Mouse (Mus musculus) natural killer cell, adult 2 months (primary cell): ENCODE results near the gene Ext2.

ENCODE experiments used
- DNase-seq, 2 experiments: peaks; one replicate each; pipeline ENCODE4 v3.0.0; 2022; ENCODE audit warnings: low spot score in 2 of 2

Ext2 gene

DNA sequence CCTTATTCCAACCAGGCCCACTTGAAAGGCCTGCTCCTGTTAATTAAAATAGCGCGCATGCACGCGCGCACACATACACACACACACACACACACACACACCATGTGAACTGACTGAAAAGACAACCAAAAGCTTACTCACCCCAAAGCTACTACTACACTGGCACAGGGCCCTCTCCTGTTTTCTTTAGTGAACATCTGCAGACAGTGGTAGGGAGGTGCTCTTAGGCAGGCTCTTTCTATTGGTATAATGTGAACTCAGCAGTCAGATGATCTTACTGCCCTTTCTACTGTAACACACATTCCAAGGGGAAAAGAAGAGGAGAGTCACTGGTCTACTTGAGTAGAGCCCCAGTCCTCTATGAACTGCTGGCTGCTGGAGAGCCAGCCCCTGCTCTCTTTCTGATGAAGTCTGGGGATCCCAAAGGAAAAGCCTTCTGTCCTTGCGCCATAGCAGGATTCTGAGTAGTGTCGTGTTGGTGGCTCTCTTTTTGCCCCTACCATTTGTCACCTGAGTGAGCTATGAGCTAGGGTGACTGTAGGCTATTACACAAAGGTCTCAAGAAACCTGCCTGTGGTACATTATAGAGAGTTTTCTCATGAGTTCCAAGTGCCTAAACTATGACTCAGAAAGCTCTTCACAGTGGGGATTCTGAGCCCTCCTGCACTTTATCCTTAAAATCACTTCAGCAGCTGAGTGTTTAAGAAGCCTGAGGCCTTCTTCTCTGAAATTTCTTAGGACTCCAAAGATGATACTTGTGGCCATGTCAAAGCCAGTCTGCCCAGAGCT lies 45.9 kb downstream of the Ext2 start:
- DNase-seq, result no peak

DNA sequence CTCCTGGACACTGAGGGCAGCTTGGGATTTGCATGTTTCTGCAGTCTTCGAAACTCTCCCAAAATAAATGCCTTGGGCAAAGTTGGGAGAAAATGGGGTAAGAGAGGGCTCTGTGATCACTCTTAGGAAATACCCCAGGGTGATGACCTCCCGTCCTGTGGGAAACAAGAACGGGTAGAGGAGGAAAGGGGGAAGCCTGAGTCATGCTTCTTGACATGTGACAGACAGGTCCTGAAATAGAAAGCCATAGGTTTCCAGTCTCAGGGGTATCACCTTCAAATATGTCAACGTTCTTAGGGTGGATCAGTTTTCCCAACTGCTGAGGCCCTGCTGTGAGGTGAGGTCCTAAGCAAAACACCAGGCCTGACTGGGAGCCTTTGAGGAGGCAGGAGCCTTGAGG lies 46.9 kb downstream of the Ext2 start:
- DNase-seq, result no peak

DNA sequence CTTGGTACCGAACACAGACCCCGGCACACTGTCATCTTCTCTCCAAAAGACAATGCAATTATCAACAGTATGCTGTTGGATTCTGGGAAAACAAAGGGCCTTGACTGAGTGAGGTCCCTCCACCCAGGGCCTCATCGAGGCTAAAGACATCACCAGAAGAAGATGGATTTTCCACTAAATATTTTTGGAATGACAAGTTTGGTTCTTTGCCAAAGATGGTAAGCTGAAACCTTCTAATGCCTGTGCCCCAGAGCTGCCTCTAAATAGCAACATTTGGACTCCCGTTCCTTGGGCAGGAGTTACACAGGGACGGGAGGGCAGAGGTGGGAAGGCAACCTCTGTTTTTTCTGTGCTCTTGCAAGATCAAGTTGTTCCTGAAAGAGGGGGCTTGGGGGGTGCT lies 47.4 kb downstream of the Ext2 start:
- no peak for DNase-seq

DNA sequence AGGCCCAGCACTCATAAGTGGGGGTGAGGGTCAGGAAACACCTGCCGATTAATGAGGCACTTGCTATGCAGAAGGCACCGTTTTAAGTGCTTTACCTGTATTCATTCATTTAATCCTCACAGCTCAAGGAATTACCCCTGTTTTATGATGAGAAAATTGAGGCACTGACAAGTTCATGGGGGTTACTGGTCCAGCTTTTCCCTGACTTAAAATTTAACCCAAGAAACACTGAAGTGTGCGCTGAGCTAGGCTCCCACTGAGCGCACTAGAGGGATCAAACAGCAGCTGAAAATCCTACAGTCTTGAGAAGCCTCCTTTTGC lies 49.6 kb downstream of the Ext2 start:
- DNase-seq, result no peak

DNA sequence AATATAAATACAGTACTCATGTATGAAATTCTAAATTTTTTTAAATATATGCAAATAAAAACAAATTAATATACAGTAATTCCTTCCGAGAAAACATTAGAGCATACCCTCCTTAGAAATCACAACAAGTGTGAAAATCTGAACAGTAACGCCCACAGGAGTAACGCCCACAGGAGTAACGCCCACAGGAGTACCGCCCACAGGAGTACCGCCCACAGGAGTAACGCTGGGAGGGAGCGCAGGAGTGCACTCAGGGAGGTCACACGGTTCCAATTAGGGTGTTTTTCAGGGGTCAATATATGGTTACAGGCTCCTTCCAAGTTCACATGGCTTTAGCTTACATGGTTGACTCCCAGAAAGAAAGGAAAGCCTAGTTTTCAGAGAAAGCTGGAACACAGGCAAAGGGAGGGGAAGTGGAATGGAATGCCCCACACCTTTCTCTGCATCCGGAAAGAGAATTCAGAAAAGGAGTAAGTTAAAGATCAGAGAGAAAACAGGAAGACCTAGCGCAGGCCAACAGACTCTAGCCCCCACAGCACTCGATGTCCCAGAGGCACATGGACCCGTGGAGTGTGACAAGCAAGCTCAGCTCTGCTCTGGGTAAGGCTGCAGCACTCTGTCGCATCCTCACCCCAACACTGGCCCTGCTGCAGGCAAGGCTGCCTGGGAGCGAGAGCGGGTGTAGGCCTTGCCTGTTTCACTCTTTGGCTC lies 50.2 kb downstream of the Ext2 start:
- no peak for DNase-seq

DNA sequence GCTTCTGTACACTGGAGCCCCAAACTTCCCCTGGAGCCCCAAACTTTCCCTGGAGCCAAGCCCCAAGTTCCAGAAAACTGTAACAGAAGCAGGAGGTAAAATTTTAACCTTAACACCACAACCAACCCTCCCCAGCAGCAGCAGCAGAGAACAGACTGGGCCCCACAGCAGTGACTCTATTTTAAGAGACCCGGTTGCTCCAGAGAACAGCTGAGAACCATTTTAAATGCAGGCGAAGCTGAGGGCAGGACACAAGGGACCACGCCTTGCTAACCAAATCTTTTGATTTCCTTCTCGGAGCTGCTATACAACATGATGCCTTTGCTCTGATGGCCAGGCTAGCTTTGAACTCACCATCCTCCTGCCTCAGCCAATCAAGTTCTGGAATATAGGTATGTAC lies 51.5 kb downstream of the Ext2 start:
- DNase-seq, result no peak

DNA sequence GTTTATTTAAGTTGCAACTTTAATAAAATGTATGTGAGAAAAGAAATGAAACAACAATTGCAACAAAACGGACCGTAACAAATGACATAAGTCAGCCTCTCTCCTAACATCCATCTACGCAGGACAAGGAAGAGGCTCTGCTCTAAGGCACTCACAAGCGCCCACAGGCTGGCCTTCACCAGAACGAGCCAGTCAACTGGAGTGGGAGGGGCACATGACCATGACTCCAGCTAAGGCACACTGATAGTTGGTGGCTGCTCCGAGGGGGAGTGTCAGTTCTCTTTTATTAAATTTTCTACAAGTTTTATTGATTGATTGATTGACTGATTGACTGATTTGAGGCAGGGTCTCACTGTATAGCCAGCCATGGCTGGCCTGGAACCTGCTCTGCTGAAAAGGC lies 52.5 kb downstream of the Ext2 start:
- DNase-seq, result no peak

DNA sequence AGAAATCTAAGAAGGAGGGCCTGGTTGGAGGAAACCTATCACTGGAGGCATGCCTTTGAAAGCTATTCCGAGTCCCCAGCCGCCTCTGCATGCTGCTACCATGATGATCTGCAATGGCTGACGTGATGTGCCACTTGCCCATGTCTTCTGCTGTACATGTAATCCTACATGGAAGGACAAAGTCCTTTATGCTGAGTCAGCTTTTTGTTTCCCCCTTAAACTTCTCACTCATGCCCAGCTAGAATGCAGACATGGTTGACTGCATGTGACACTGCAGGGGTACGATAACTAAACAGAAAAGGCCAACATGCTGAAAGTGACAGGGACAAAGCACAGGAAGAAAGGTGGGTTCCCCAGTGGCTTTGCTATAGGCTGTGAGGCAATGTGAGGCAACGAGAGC lies 56.6 kb downstream of the Ext2 start:
- DNase-seq, result no peak

DNA sequence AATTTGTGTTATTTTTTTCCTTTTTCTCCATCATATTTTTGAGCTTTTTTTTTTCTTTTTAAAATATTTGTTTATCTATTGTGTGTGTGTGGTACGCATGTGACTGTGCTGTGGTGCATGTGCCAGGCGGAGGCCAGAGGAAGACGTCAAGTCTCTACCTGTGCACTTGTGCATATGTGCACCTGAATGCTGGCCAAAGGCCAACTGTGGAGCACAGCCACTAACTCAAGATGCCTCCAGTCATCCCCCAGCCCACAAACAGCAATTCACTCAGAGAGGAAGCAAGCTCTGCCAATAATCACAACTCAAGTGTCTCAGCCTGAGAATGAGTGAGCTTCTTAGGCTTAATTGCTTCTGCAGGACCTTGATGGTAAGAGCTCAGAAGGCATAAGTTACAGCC lies 58.2 kb downstream of the Ext2 start:
- DNase-seq, result no peak

DNA sequence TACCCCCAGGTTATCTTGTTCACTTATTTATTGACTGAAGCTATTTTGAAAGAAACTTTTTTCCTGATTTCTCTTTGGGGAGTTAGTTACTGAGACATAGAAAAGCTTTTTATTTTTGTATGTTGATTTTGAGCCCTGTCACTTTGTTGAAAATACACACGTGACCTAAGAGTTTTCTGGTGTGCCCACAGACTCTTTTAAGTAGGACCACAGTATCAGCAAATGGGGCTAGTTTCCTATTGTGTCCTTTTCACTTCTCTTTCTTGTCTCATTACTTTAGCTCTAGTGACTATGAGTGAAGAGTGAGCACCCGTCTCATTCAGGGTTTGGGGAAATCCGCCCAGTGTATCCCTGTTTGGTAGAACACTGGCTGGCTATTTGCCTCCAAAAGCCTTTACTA lies 62.0 kb downstream of the Ext2 start:
- no peak for DNase-seq

DNA sequence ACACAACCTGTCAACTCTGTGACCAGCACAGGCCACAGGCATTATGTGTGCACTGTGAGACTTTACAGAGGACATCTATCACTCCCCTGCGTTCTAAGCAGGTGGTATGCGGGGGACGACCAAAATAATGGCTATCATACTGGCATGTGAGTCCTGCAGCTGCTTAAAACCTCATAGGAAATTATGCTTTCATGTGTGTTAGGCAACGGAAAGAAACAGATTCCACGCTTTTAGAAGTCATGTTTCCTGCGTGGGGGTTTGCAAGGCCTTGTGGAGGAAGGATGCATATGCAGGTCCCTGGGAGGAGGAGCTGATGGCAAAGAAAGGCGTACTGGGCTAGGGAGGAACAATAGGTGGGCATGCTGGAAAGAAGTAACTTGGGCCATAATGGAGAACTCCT lies 63.2 kb downstream of the Ext2 start:
- peak; percentile 9 to 41 for DNase-seq

DNA sequence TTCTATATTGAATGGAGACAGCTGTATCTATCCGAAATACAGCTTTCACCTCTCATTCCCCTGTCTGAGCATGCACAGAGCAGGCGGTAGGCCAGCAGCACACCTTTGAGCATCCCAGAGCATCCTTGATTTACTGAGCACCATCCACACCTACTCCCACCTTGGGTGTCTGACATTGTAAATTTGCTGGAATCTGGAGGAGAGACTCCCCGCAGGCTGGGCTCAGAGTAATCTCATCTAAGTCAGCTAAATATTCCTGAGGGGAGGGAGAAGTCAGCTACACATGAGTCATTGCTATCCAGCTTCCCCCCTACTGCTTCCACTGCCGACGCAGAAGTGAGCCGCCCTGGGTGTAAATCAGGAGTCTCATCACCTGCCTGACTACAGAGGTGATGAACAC lies 64.1 kb downstream of the Ext2 start:
- no peak for DNase-seq

DNA sequence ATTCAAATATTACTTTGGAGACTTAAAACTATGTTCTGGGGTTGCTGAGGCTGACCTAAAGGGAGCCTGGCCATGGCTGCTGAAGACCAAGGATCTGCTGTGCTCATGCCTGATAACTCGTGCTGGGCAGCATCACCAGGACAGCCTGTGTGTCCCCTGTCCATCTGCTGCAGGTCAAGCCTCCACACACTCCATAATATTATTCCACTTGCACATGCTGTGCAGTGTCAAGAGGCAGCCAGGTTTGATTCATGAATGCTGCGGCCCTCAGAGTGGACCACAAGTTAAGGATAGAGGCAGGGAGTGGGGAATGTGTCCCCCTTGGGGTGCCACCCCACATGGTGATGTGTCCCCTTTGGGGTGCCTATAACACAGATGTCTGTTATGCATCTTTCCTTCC lies 68.0 kb downstream of the Ext2 start:
- DNase-seq, result no peak

DNA sequence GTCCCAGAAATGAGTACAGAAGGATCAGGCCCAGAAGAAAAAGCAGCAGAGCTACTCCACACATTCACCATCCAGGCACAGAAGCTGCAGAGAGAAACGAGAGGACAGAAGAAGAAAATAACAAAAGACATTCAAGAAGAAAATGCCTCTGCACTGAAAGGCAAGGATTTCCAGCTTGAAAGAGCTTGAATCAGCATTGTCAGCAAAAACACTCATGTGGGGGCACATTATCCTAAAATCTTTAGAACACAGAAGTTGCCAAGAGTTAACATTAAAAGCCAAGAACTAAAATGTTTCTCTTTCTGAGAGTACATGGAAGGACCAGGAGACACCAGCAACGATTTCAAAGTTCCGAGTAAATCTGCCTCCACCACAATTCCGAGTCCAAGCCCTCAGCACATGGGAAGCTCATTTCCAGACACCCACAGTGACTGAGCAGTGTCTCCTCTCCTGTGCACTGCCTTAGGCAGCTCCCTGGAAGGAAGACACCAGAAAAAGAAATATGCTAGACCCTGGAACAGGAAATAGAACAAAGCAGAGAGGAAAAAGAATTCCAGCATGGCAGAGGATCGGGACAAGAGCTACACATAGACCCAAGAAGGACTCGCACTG lies 69.1 kb downstream of the Ext2 start:
- DNase-seq, result no peak

DNA sequence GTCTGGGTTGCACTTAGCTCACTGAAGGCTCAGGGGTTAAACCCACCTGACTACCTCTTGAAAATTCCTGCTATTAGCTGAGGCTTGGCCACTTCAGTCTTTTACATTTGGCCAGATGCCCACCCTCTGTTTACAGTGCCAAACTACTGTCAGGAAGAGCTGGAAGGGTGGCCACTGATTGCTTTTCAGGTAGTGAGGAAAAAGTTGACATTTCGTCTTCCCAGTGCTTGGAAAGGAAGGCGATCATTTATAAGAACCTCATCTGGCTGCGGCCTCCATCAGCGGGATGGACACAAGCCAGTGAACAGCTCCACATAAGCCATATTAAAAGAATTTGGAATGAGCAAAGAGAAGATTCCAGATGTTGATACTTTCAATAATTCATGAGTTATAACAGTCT lies 72.7 kb downstream of the Ext2 start:
- no peak for DNase-seq

DNA sequence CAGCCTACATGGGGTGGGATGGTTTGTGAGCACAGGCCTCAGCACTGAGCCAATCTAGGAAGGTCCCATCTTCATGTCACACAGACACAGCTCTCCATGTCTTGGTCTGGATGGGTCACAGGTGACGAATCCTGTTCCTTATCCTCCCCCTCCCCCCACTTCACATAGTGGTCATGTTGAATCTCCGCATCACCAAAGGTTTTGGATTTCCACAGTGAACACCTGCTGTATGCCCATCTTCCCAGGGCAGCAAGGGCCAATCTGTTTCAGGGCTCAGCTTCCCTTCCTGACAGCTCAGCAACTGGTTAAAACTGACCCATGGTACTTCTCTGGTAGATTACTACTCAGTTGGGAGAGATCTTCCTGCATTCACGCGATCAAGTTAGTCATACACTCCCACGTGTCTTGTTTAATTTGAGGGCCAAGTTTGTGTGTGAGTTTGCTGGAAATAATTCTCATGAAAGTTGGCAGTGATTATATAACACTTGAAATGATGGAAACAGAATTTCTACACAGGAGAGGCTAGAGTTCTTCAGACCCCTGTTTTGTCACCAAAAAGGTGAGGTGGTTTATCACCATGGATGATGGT lies 74.7 kb downstream of the Ext2 start:
- no peak for DNase-seq

DNA sequence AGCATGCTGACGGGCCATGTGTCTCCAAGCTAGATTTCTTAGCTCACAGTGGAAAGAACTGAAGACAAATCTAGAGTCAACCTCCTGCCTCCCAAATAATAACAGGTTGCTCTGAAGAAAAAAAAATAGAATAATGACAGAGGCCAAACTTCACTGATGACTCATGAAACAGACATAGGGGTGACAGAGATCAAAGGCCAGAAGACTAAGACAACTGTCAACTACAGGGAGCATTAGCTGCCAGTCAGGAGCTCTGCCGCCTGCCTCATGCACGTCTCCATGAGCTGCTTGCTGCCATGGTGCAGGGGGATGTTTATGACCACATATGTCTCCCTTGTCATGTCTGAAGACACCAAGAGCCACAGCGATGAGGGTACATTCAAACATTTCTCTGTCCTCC lies 75.7 kb downstream of the Ext2 start:
- peak in 1 of 2 experiments; percentile 36 for DNase-seq

DNA sequence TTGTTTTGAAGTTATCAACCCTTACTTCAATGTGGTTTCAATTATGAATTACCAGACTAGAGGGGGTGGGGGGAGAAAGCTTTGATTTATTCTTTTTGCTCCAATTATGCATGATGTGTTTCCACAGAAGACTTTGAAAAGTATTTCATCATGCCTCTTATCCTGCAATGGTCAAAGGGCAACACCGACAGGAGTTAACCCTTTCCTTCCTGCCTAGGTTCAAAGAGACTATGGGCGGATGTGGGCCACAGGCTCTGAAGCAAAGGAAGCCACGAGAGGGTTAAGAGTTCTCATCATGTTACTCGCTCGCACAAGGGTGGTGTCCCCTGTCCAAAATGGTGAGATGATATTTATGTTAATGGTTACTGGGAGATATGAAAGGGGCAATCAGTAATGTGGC lies 76.2 kb downstream of the Ext2 start:
- peak; percentile 23 to 45 for DNase-seq

DNA sequence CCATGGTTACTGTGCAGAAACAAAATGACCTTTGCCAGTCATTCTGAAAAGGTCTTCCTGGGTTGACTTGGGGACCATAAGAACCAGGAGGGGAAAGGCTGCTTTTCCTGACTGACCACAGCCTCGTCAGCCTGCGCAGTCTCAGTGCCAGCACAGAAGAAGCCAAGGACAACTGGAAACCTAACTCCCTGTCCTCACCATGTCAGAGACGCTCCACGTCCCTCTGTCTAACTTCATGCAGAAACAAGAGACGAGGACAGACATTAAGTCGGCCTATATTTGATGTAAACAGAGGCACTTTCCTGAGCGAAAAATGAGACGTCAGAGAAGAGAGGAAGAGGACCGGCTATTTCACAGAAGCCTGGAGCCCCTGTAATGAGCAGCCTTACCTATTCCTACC lies 76.6 kb downstream of the Ext2 start:
- DNase-seq, result no peak

DNA sequence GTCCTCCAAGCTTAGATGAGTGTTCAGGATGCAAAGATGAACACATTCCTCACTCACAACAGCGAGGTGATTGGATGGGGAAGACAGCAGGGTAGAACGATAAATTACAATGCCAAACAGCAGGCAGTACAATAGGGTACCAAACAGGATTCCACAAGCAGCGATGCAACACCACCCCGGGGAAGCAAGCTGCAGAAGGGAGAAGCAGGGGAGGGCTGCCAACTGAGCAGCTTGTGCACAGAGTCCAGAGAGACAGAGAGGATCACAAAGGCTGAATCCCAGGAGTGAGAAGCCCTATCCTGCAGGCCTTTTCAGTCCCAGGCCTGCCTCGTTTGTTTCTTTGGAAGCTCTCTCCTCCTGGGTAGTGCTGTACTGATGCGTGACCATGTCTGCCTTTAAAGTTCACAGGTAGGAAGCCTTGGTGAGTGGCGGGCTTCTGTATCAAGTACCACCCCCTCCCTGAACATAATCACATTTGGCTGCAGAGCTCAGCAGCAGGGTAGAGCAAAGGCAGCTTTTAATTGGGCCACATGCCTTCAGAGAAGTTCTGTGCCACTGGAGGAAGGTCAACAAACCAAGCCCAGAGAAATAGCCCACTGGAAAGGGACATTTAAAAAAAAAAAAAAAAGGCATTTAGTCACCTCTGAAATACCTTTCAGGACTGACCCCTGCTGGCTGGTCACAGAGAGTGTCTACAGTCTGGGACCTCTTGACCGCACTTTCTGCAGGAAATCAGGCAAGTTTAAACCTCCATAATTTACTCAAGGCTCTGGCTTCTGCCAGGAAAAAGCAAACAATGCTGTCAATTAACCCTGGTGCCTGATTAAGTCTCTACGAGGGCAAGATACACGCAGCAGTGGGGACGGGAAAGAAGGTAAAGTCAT lies 77.8 kb downstream of the Ext2 start:
- no peak for DNase-seq

DNA sequence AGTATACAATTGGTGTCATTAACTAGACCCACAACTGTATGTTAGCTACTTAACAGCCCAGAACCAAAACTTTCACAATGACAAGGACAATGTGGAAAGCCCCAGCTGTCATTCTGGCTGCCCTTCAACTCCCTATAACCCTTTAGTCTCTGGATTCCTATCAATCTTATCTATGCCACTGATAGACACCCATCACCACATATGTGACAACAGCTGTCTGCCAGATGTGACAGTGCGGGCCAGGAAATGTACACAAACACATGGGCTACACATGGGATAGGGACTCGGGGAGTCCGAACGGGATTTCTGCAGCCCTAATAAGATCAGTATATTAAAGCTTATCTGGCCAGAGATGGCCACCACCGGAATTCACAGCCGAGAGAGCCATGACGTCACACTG lies 80.7 kb downstream of the Ext2 start:
- no peak for DNase-seq

DNA sequence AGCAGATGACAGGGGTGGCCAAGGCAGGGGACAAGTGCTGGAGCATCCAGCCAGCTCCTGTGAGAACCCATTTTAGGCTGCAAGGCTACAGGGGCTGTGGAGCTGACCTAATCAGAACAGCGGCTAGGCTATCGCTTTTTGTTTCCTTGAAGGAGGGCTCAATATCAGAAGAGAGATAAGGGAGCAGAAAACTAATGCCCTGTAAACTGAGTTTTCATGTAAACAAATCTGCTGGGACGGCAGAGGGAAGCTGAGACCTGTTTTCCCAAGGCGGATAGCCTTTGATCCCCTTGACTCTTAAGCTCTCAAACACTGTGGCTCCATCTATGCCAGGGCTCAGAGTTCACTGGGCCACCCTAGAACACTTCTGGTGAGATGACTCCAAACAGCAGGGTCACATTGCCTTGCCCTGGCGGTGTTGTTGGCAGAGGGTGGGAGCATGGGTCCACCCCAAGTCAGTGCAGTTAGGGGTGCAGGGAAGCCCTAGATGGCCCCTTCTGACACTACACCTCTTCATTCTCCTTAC lies 83.3 kb downstream of the Ext2 start:
- no peak for DNase-seq
